Mouse (Mus musculus): Measurements from ENCODE around the gene Dhrs3. TPM values are rescaled to one million over a fixed set of nuclear protein-coding genes. Genes with fewer than 3 reads are reported as not detected.

Gene Dhrs3
- total RNA-seq, 2 experiments from 2014 or later = 72.9 to 126 TPM

- peak; percentile 80 to 85 for DNase-seq
These were observed 3.7 kb downstream of the Dhrs3 start for GRCm38 (mm10) chr4:144896321-144896720.

DNA sequence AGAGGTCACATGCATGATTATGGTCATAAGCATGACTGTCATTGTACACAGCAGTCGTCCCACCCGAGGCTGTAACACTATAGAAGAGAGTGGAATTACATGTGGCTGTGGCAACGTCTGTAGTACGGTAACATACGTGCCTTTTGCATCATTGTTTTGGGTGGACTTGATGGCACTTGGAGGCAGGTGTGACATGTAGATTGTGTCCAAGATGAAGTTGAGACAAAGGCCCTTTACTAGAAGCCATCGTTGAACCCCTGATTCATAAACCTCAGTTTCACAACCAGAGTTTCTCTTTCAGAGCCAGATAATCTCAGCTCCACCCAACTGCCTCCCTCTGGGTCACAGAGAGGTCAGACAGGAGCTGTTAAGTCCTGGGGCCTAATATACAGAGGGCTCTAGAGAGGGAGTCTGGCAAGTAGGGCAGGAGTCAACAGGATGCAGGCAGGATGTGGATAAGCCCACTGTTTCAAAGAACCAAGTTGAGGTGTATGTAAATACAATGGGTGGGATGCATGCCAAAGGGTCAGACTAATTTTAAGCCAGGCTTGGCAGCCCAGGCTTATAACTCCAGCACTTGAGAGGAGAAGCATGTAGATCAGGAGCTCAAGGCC, 5.5 kb downstream of the Dhrs3 start:
- peak; percentile 51 to 64 for DNase-seq

GRCm38 (mm10) chr4:144898737-144899136, 6.1 kb downstream of the Dhrs3 start:
- DNase-seq = no peak

- DNase-seq = peak; percentile 42 to 43
These were observed 9.0 kb downstream of the Dhrs3 start for GRCm38 (mm10) chr4:144901561-144902111.

DNA sequence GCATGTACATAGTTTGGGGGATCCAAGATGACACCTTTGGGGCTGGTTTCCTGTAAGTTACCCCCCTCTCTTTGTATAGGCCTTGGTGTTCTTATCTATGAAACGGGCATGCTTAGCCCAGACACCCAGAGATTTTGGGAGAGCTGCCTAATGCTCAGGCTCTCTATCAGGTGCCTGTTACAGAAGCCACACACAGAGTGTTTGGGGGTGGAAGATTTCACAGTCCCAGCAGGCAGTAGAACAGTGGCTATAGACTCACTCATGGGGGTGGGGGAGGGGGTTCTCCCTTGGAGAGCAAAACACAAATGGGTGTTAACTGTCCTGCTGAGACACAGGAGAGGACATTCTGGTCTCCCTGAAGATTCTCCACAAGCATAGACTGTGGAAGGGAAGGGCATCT, 10.5 kb downstream of the Dhrs3 start:
- DNase-seq = no peak

GRCm38 (mm10) chr4:144903932-144904331, 11.3 kb downstream of the Dhrs3 start:
- DNase-seq = peak; percentile 55 to 60

- DNase-seq = no peak
These were observed 12.5 kb downstream of the Dhrs3 start for GRCm38 (mm10) chr4:144905128-144905527.

GRCm38 (mm10) chr4:144906001-144906889, 13.6 kb downstream of the Dhrs3 start:
- DNase-seq = peak; percentile 61 to 73

GRCm38 (mm10) chr4:144906978-144907703, 14.5 kb downstream of the Dhrs3 start:
- peak; percentile 28 to 40 for DNase-seq

DNA sequence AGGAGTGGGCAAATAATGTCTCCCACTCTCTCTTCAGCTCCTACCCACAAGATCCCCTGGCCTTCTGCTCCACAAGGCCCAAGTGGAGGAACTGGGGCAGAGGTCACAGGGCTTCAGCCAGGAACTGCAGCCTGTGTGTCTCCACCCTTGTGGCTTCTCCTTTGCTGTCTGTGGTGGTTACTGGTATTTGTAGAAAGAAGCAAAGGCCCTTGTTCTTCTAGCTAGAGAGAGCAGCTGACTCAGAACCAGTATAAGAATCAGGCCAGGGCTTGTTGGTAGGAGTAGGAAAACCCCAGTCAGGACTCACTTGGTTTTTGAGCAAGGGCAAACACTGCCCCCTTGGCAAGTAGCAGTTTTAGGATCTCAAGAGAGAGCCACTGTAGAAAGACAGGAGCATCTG, 16.2 kb downstream of the Dhrs3 start:
- DNase-seq = peak in 1 of 2 experiments; percentile 52

DNA sequence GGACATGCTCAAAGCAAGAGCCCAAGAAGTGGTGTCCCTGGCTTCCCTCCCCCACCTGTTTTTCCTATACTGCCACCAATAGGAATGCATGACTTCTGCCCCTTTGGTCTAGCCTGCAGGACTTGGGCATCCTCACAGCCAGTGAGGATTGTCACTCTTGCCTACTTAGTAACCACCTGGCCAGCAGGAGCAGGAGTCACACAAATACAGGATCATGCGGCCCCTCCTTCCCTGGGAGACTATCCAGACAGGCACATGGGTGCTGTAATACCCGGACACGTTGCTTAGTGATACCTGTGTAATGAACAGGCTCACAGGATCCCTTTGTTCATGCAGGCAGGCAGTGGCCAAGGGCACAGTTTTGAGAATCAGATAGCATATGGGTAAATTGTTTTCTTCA, 17.7 kb downstream of the Dhrs3 start:
- no peak for DNase-seq

- peak; percentile 39 to 59 for DNase-seq
These were observed 20.9 kb downstream of the Dhrs3 start for GRCm38 (mm10) chr4:144913298-144914152.

GRCm38 (mm10) chr4:144916520-144916919, 23.9 kb downstream of the Dhrs3 start:
- no peak for DNase-seq

DNA sequence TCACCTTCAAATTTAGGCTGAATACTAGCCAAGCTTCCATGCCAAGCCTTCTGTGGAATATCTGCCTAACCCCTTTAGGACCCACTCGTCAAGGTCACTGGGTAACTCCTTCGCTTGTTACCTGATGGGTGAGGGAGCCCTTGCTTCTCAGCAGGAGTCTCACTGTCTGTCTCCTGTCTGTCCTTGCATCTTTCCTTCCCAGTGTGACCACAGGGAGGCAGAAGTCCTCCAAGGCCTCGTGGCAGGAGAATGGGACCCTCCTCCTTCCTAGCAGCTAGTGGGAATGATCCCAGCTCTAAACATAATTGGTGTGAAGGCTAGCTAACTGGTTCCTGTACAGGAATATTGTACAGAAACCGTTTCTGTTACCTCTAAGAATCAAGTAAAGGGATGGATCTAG, 24.5 kb downstream of the Dhrs3 start:
- DNase-seq = no peak

DNA sequence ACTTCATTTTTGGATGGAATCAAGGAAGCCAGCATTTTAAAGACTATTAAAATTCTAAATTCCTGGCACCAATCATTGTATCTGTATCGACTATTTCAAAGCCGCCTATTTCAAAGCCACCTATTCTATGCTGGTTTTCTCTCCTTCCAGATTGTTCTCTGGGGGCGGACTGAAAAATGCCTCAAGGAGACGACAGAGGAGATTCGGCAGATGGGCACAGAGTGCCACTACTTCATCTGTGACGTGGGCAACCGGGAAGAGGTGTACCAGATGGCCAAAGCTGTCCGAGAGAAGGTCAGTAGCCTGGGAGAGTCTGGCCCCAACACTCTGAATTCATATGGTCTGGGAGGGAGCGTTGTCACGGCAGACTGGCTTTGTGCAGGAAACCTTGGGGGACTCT, 25.9 kb downstream of the Dhrs3 start:
- no peak for DNase-seq

GRCm38 (mm10) chr4:144928693-144929436, 36.2 kb downstream of the Dhrs3 start:
- no peak for DNase-seq

DNA sequence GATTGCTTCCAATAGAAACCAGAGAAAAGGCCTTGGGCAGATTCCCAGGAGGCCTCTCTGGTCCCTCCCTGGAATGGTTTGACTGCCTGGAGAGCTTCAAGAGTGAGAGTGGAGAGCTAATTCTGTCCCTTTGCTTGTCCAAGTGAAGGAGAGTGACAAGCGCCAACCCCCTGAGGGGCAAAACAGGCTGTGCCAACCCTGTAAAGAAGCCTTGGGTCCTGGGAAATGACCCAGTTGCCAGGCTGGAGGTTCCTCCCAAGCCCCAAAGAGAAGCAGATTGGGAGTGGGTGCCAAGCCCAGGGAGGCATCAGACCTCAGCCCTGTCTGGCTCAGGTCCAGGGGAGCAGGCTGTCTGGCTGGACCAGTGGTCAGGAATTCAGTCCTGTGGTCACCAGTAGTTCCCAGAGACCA, 37.2 kb downstream of the Dhrs3 start:
- DNase-seq = peak; percentile 62 to 81

GRCm38 (mm10) chr4:144930366-144930765, 37.7 kb downstream of the Dhrs3 start:
- peak; percentile 76 to 82 for DNase-seq

DNA sequence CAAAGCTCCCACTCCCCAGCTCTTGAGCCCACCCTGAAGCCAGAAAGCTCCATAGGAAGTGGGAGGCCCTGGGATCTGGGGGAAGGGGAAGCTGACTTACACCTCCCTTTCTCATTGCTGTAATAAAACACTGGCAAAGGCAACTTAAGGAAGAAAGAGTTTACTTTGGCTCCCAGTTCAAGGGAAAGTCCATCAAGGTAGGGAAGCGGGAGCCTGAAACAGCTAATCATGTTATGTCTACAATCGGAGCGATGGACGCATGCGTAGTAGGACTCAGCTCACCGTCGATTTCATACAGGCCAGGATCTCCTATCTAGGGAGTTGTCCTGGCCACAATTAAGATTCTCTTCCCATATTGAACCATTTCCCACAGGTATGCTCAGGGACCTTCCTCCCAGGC, 38.5 kb downstream of the Dhrs3 start:
- DNase-seq = no peak

DNA sequence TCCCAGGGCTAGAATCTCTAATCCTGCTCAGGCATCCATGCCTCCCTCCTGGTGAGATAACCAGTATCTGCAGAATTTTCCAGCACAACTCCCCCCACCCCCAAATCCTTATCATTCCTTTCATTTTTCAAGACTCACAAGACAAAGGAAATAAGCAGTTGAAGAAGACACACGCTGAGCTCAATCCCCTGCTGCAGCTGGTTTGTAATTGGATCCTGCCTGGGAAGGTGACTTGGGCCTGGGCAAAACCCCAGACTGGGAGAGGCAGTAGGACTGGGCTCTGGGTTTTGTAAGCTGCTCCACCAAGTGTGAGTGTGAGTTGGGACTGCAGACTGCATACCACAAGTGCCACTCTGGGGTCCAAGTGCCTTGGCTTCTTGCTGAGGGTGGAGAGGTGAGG, 41.9 kb downstream of the Dhrs3 start:
- no peak for DNase-seq

Data from adrenal gland, postnatal 36 days (tissue).